Mouse (Mus musculus) myocyte (in vitro differentiated cells): Measurements from ENCODE around the gene Asap3. TPM values are rescaled to one million over a fixed set of nuclear protein-coding genes. Genes with fewer than 3 reads are reported as not detected.

ENCODE experiments used
- H3K27me3 ChIP-seq: one replicate; pipeline ENCODE4 v1.6.1; 2011; ENCODE audit not compliant: control insufficient read depth, insufficient read depth, insufficient read length
- H3K36me3 ChIP-seq: one replicate; pipeline ENCODE4 v1.6.1; 2011; ENCODE audit not compliant: control insufficient read depth, insufficient read depth
- H3K4me2 ChIP-seq: one replicate; pipeline ENCODE4 v1.6.1; 2011; ENCODE audit warnings: low read depth, control low read depth
- H3K4me3 ChIP-seq: one replicate; pipeline ENCODE4 v1.5.1; 2011; ENCODE audit warnings: mild to moderate bottlenecking, control low read depth, moderate library complexity
- H3K79me2 ChIP-seq: one replicate; pipeline ENCODE4 v1.6.1; 2011; ENCODE audit not compliant: control insufficient read depth, insufficient read depth
- H3ac ChIP-seq: one replicate; pipeline ENCODE4 v1.6.1; 2011; ENCODE audit not compliant: control insufficient read depth, insufficient read length
- CEBPB ChIP-seq: IDR thresholded peaks from 2 replicates; pipeline ENCODE4 v1.6.1; 2011; ENCODE audit warnings: mild to moderate bottlenecking, moderate library complexity; ENCODE audit not compliant: poor library complexity, insufficient read depth, severe bottlenecking
- E2F4 ChIP-seq: IDR thresholded peaks from one replicate; pipeline ENCODE4 v1.6.1; 2011; ENCODE audit warnings: mild to moderate bottlenecking, control low read depth, moderate library complexity; ENCODE audit not compliant: insufficient read depth
- MAX ChIP-seq: IDR thresholded peaks from one replicate; pipeline ENCODE4 v1.6.1; 2011; ENCODE audit warnings: low read depth, mild to moderate bottlenecking, control low read depth
- MYOD1 ChIP-seq, 3 experiments: IDR thresholded peaks; one replicate each; pipeline ENCODE4 v1.6.1; 2011; ENCODE audit warnings: control low read depth in 2 of 3, low read depth in 2 of 3, mild to moderate bottlenecking in 2 of 3, moderate library complexity in 1 of 3; ENCODE audit not compliant: insufficient read length in 2 of 3, control insufficient read depth in 1 of 3
- MYOG ChIP-seq, 3 experiments: IDR thresholded peaks; one replicate each; pipeline ENCODE4 v1.6.1; 2011; ENCODE audit warnings: control low read depth in 2 of 3, low read depth in 2 of 3, mild to moderate bottlenecking in 2 of 3; ENCODE audit not compliant: insufficient read length in 2 of 3, control insufficient read depth in 1 of 3, insufficient read depth in 1 of 3
- POLR2A ChIP-seq: IDR thresholded peaks from one replicate; pipeline ENCODE4 v1.6.1; 2011; ENCODE audit warnings: low read depth, mild to moderate bottlenecking, control low read depth, moderate library complexity; ENCODE audit not compliant: insufficient read length
- POLR2AphosphoS2 ChIP-seq: IDR thresholded peaks from one replicate; pipeline ENCODE4 v1.6.1; 2011; ENCODE audit warnings: low read depth, control low read depth; ENCODE audit not compliant: insufficient read length
- REST ChIP-seq: IDR thresholded peaks from one replicate; pipeline ENCODE4 v1.6.1; 2011; ENCODE audit warnings: mild to moderate bottlenecking, control low read depth, moderate library complexity; ENCODE audit not compliant: insufficient read depth, insufficient read length
- SRF ChIP-seq: IDR thresholded peaks from one replicate; pipeline ENCODE4 v1.6.1; 2011; ENCODE audit warnings: low read depth; ENCODE audit not compliant: control insufficient read depth, insufficient read length
- TCF12 ChIP-seq: IDR thresholded peaks from one replicate; pipeline ENCODE4 v1.6.1; 2011; ENCODE audit warnings: mild to moderate bottlenecking, control low read depth; ENCODE audit not compliant: poor library complexity, insufficient read depth, severe bottlenecking
- TCF3 ChIP-seq: IDR thresholded peaks from one replicate; pipeline ENCODE4 v1.6.1; 2011; ENCODE audit warnings: low read depth, control low read depth; ENCODE audit not compliant: insufficient read length
- USF1 ChIP-seq: IDR thresholded peaks from one replicate; pipeline ENCODE4 v1.6.1; 2011; ENCODE audit warnings: low read depth, mild to moderate bottlenecking, control low read depth, moderate library complexity
- polyA plus RNA-seq: library from polyadenylated mRNA; unstranded; fragments of >200 nt; fragmentation: generic; extraction: Trizol; gene quantifications from one replicate; pipeline ENCODE4 v1.2.1, GENCODE M21; 2012; ENCODE audit warnings: missing spikeins

The Asap3 gene
- polyA plus RNA-seq, 1 experiment: 3.9 TPM

DNA sequence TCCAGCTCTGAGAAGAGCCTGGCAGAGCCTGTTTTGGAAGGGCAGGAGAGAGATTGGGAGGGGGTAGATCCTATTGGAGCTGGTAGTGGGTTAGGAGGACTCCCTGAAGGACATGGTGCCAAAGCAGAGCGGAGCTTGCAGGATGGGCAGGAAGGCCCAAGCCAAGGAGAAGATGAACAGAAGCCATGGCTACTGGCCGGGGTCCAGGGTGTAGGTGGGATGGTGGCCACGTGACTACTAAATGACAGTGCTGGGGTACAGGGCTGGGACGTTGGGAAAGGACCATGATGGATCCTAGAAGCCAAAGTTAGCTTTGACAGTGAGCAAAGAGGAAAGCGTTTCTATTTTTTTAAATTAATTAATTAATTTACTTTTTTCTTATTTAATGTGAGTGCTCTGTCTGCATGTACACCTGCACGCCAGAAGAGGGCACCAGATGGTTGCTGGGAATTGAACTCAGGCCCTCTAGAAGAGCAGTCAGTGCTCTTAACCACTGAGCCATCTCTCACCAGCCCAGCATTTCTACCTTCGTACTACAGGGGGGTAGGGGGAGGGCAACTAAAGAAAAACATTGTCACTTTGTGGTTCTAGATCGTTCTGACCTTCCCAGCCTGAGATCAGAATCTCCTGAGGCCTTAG, 36.0 kb downstream of the Asap3 start:
- no peaks in the 10 kb centered on the region for H3K27me3 ChIP-seq
- no peak overlapping the region for H3K4me3 ChIP-seq
- H3K79me2 ChIP-seq: no peaks in the 10 kb centered on the region
- no peaks in the 10 kb centered on the region for H3K36me3 ChIP-seq
- no peak overlapping the region for H3ac ChIP-seq
- H3K4me2 ChIP-seq: no peak overlapping the region
- TF ChIP-seq USF1: peak; percentile 25
- no peak for TF ChIP-seq REST

DNA sequence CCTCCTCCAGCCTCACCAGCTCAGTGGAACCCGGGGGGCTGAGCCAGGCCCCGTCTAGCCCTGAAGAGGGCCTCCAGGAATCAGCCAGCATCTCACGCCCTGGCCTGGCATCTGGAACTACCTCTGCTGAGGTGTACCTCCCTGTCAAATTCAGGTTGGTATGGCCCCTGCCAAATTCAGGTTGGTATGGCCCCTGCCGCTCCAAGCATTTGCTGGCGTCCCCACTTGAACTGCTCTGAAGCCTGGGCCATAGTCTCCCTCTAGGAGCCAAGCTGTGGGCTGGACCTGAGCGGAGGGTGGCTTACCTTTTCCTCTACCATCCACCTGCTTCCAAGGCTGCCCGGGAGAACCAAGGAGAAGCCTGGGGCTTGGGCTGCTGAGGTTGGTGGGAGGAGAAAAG, 36.6 kb downstream of the Asap3 start:
- Histone ChIP-seq H3K4me3 (no peak overlapping the region), H3K36me3 (no peaks in the 10 kb centered on the region), H3K79me2 (no peaks in the 10 kb centered on the region), H3ac (no peak overlapping the region), H3K4me2 (no peak overlapping the region), H3K27me3 (no peaks in the 10 kb centered on the region)
- TF ChIP-seq SRF (no peak), POLR2AphosphoS2 (no peak), POLR2A (no peak), REST (no peak), USF1 (no peak), E2F4 (no peak), TCF3 (no peak), MYOD1 (IDR thresholded peaks at IDR 0.05; ENCODE audit: control insufficient read depth in 1 of 3, insufficient read length in 2 of 3, low read depth in 2 of 3) (no peak), MYOG (IDR thresholded peaks at IDR 0.05; ENCODE audit: control insufficient read depth in 1 of 3, insufficient read depth in 1 of 3, insufficient read length in 2 of 3, low read depth in 2 of 3) (no peak), MAX (no peak), TCF12 (no peak), CEBPB (no peak)

DNA sequence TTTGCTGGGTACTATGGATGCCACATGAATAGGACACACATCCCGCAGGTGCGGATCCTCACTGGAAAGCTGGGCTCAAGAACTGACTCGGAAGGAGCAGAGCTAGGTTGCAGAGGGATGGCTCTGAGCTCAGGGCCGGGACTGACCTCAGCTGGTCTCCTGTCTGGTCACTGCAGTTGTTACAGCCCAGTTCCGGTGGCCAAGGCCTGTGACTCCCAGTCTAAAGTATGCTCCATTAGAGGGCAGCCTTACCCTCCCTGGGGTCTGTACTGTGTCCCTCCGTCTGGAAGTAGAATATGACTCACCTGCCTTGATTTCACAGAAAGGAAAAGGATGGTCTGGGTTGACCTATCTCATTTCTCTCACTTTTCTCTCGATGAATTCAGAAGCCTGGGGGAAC, 38.0 kb downstream of the Asap3 start:
- H3ac ChIP-seq: no peak overlapping the region
- no peaks in the 10 kb centered on the region for H3K79me2 ChIP-seq
- no peak overlapping the region for H3K4me3 ChIP-seq
- H3K36me3 ChIP-seq: no peaks in the 10 kb centered on the region
- TF ChIP-seq POLR2AphosphoS2 (no peak), POLR2A (no peak), USF1 (no peak), TCF12 (no peak), CEBPB (no peak), MAX (no peak), E2F4 (no peak), SRF (no peak)
- H3K4me2 ChIP-seq: no peak overlapping the region
- no peaks in the 10 kb centered on the region for H3K27me3 ChIP-seq

DNA sequence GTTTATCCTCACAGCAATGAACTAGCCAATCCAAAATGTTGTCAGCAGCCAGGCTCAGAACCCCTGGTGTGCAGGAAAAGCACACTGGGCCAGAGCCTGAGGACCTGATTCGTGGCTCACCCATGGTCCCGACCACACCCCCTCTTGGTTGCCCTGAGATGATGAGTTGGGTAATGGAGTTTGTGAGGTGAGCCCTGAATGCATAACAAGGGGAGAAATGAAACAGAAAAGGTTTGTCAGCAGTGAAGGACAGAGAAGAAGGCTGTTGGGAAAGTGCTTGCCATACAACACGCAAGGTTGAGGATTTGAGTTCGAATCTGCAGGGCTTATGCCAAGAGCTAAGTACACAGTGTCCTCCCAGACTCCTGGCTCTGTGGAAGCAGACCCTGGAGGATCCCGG, 39.5 kb downstream of the Asap3 start:
- Histone ChIP-seq H3K36me3 (no peaks in the 10 kb centered on the region), H3ac (no peak overlapping the region), H3K4me3 (no peak overlapping the region), H3K27me3 (no peaks in the 10 kb centered on the region), H3K79me2 (no peaks in the 10 kb centered on the region), H3K4me2 (no peak overlapping the region)
- TF ChIP-seq TCF12: no peak
- no peak for TF ChIP-seq MAX
- no peak for TF ChIP-seq CEBPB
- TF ChIP-seq USF1: no peak
- TF ChIP-seq MYOG (IDR thresholded peaks at IDR 0.05; ENCODE audit: control insufficient read depth in 1 of 3, insufficient read depth in 1 of 3, insufficient read length in 2 of 3, low read depth in 2 of 3): no peak
- no peak for TF ChIP-seq E2F4
- no peak for TF ChIP-seq MYOD1 (IDR thresholded peaks at IDR 0.05; ENCODE audit: control insufficient read depth in 1 of 3, insufficient read length in 2 of 3, low read depth in 2 of 3)
- TF ChIP-seq TCF3: no peak
- TF ChIP-seq POLR2AphosphoS2: no peak
- TF ChIP-seq SRF: no peak
- no peak for TF ChIP-seq POLR2A
- TF ChIP-seq REST: no peak

DNA sequence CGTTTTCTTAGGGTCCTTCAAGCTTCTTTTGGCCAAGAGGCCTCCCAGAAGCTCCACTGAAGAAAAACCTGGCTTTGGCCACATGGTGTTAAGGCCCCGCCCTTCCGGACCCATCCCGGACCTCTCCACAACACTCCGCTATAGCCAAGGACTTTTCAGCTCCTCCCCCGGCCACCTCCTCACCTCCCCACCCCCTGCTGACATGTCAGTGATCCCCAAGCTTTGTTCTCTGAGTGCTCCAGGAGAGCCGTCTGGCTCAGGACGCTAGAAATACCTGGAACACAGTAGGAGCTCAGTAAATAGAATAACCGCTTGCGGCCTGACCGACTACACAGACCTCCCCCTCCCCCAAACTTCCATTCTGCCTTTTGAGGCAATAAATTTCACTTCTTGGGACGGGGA, 40.4 kb downstream of the Asap3 start:
- no peaks in the 10 kb centered on the region for H3K36me3 ChIP-seq
- H3K79me2 ChIP-seq: no peaks in the 10 kb centered on the region
- no peak overlapping the region for H3K4me3 ChIP-seq
- no peaks in the 10 kb centered on the region for H3K27me3 ChIP-seq
- TF ChIP-seq MYOD1 (IDR thresholded peaks at IDR 0.05; ENCODE audit: control insufficient read depth in 1 of 3, insufficient read length in 2 of 3, low read depth in 2 of 3) (no peak), USF1 (no peak), TCF3 (no peak), SRF (no peak), MAX (no peak), POLR2A (no peak), E2F4 (no peak), REST (no peak), TCF12 (no peak), POLR2AphosphoS2 (no peak), CEBPB (no peak), MYOG (IDR thresholded peaks at IDR 0.05; ENCODE audit: control insufficient read depth in 1 of 3, insufficient read depth in 1 of 3, insufficient read length in 2 of 3, low read depth in 2 of 3) (no peak)
- no peak overlapping the region for H3ac ChIP-seq
- H3K4me2 ChIP-seq: no peak overlapping the region
